Mouse (Mus musculus) megakaryocyte, embryonic 14.5 days (primary cell): Measurements from ENCODE around the gene S100b.

ENCODE experiments used
- FLI1 ChIP-seq: IDR thresholded peaks from 2 replicates; pipeline ENCODE4 v1.6.1; 2012; ENCODE audit warnings: low read length, inconsistent platforms, mixed read lengths
- GATA1 ChIP-seq: IDR thresholded peaks from 3 replicates; pipeline ENCODE4 v1.6.1; 2012; ENCODE audit warnings: mixed read lengths, low read length, inconsistent platforms, borderline replicate concordance

- TF ChIP-seq GATA1, result no peak
- TF ChIP-seq FLI1, result no peak
Observed at GRCm38 (mm10) chr10:76262431-76262830, 8.8 kb downstream of the S100b start.
